Mouse (Mus musculus): ENCODE results near the gene Zfp672. TPM values are rescaled to one million over a fixed set of nuclear protein-coding genes. Genes with fewer than 3 reads are reported as not detected.
A peak's percentile ranks its signal among the peaks of the same experiment; 100 is the strongest.

Zfp672 gene
- polyA plus RNA-seq, 1 experiment from 2014 or later = 33.9 TPM

GRCm38 (mm10) chr11:58353709-58354108, 23.6 kb upstream of the Zfp672 start:
- ATAC-seq (ENCODE audit: low FRiP score, low read depth) = no peak
- H3K4me1 ChIP-seq = no peaks in the 10 kb centered on the region
- 80% methylated on average over 3 of the region's 3 CpGs for WGBS

GRCm38 (mm10) chr11:58352681-58353548, 22.8 kb upstream of the Zfp672 start:
- H3K4me1 ChIP-seq = no peaks in the 10 kb centered on the region
- peaks cover 10% of the 10 kb centered on the region; the same call in 1 of the 2 replicates for H3K36me3 ChIP-seq
- no peak for ATAC-seq (ENCODE audit: low FRiP score, low read depth)
- H3K9me3 ChIP-seq = no peaks in the 10 kb centered on the region
- no peaks in the 10 kb centered on the region for H3K27me3 ChIP-seq
- H3K4me2 ChIP-seq (replicated peaks) = no peak overlapping the region
- H3K27ac ChIP-seq (replicated peaks) = no peak overlapping the region
- no peak overlapping the region for H3K9ac ChIP-seq (replicated peaks)
- no peak overlapping the region for H3K4me3 ChIP-seq
- WGBS = 71% methylated on average over 7 of the region's 7 CpGs

More at GRCm38 (mm10) chr11:58353709-58354108, 23.6 kb upstream of the Zfp672 start:
- Histone ChIP-seq H3K4me2 (replicated peaks) (no peak overlapping the region), H3K9ac (replicated peaks) (no peak overlapping the region), H3K4me3 (no peak overlapping the region), H3K36me3 (peaks cover 9% of the 10 kb centered on the region; the same call in 1 of the 2 replicates), H3K27ac (replicated peaks) (no peak overlapping the region), H3K9me3 (no peaks in the 10 kb centered on the region), H3K27me3 (no peaks in the 10 kb centered on the region)

- no peaks in the 10 kb centered on the region for H3K9me3 ChIP-seq
Observed at GRCm38 (mm10) chr11:58351179-58351578, 21.0 kb upstream of the Zfp672 start.

GRCm38 (mm10) chr11:58350628-58351027, 20.5 kb upstream of the Zfp672 start:
- 71% methylated on average over 4 of the region's 4 CpGs for WGBS
- Histone ChIP-seq H3K9ac (replicated peaks) (no peak overlapping the region), H3K4me3 (no peak overlapping the region), H3K27ac (replicated peaks) (no peak overlapping the region), H3K4me2 (replicated peaks) (no peak overlapping the region), H3K4me1 (no peaks in the 10 kb centered on the region), H3K36me3 (peaks cover 33% of the 10 kb centered on the region), H3K9me3 (no peaks in the 10 kb centered on the region), H3K27me3 (no peaks in the 10 kb centered on the region)
- no peak for ATAC-seq (ENCODE audit: low FRiP score, low read depth)

More at GRCm38 (mm10) chr11:58351179-58351578, 21.0 kb upstream of the Zfp672 start:
- Histone ChIP-seq H3K4me2 (replicated peaks) (no peak overlapping the region), H3K27me3 (no peaks in the 10 kb centered on the region), H3K36me3 (peaks cover 28% of the 10 kb centered on the region), H3K27ac (replicated peaks) (no peak overlapping the region), H3K4me3 (no peak overlapping the region), H3K4me1 (no peaks in the 10 kb centered on the region), H3K9ac (replicated peaks) (no peak overlapping the region)
- WGBS = 87% methylated on average over 5 of the region's 5 CpGs
- ATAC-seq (ENCODE audit: low FRiP score, low read depth) = no peak

- Histone ChIP-seq H3K9me3 (no peaks in the 10 kb centered on the region), H3K9ac (replicated peaks) (no peak overlapping the region), H3K4me3 (no peak overlapping the region), H3K4me1 (no peaks in the 10 kb centered on the region), H3K27ac (replicated peaks) (no peak overlapping the region), H3K4me2 (replicated peaks) (no peak overlapping the region), H3K36me3 (peaks cover 65% of the 10 kb centered on the region), H3K27me3 (no peaks in the 10 kb centered on the region)
- no peak for ATAC-seq (ENCODE audit: low FRiP score, low read depth)
- WGBS = 93% methylated on average over 4 of the region's 4 CpGs
Observed at GRCm38 (mm10) chr11:58346745-58347144, 16.6 kb upstream of the Zfp672 start.

GRCm38 (mm10) chr11:58334746-58335145, 4.6 kb upstream of the Zfp672 start:
- H3K9ac ChIP-seq (replicated peaks) = no peak overlapping the region
- H3K4me2 ChIP-seq (replicated peaks) = no peak overlapping the region
- no peaks in the 10 kb centered on the region for H3K27me3 ChIP-seq
- WGBS = 87% methylated on average over 3 of the region's 3 CpGs
- no peak overlapping the region for H3K4me3 ChIP-seq
- peaks cover 58% of the 10 kb centered on the region for H3K36me3 ChIP-seq
- no peak overlapping the region for H3K27ac ChIP-seq (replicated peaks)
- peaks cover 25% of the 10 kb centered on the region for H3K4me1 ChIP-seq
- ATAC-seq (ENCODE audit: low FRiP score, low read depth) = no peak
- no peaks in the 10 kb centered on the region for H3K9me3 ChIP-seq

GRCm38 (mm10) chr11:58331546-58331945, 1.4 kb upstream of the Zfp672 start:
- H3K4me1 ChIP-seq = peaks cover 33% of the 10 kb centered on the region
- H3K27me3 ChIP-seq = no peaks in the 10 kb centered on the region
- peaks cover 47% of the 10 kb centered on the region for H3K36me3 ChIP-seq
- peak overlapping the region; percentile 85 for H3K9ac ChIP-seq (replicated peaks)
- H3K9me3 ChIP-seq = no peaks in the 10 kb centered on the region
- H3K4me3 ChIP-seq = peak overlapping the region; percentile 89
- H3K27ac ChIP-seq (replicated peaks) = no peak overlapping the region
- ATAC-seq (ENCODE audit: low FRiP score, low read depth) = 0 out of 2 replicates have a peak, but pooled peaks have one; percentile 2
- H3K4me2 ChIP-seq (replicated peaks) = peak overlapping the region; percentile 98
- WGBS = 86% methylated on average over 6 of the region's 6 CpGs

GRCm38 (mm10) chr11:58331149-58331495, 983 bp upstream of the Zfp672 start:
- Histone ChIP-seq H3K9me3 (no peaks in the 10 kb centered on the region), H3K9ac (replicated peaks) (peak overlapping the region; percentile 85), H3K4me2 (replicated peaks) (peak overlapping the region; percentile 98), H3K36me3 (peaks cover 43% of the 10 kb centered on the region), H3K4me3 (peak overlapping the region; percentile 89), H3K27me3 (no peaks in the 10 kb centered on the region), H3K4me1 (peaks cover 33% of the 10 kb centered on the region), H3K27ac (replicated peaks) (no peak overlapping the region; the same call in 1 of the 2 replicates)
- 22% methylated on average over 10 of the region's 10 CpGs for WGBS
- peak; percentile 7; the same call in 1 of the 2 replicates for ATAC-seq (ENCODE audit: low FRiP score, low read depth)

GRCm38 (mm10) chr11:58329906-58330275, 248 bp downstream of the Zfp672 start:
- Histone ChIP-seq H3K9me3 (no peaks in the 10 kb centered on the region), H3K9ac (replicated peaks) (peak overlapping the region; percentile 87), H3K4me1 (peaks cover 33% of the 10 kb centered on the region), H3K27me3 (no peaks in the 10 kb centered on the region), H3K4me3 (peak overlapping the region; percentile 89), H3K4me2 (replicated peaks) (peak overlapping the region; percentile 98), H3K36me3 (peaks cover 40% of the 10 kb centered on the region), H3K27ac (replicated peaks) (peak overlapping the region; percentile 20; the same call in 1 of the 2 replicates)
- under 1% methylated on average over 20 of the region's 21 CpGs for WGBS
- peak; percentile 48 for ATAC-seq (ENCODE audit: low FRiP score, low read depth)

GRCm38 (mm10) chr11:58326781-58327180, 3.4 kb downstream of the Zfp672 start:
- Histone ChIP-seq H3K9me3 (no peaks in the 10 kb centered on the region), H3K4me2 (replicated peaks) (no peak overlapping the region), H3K4me3 (no peak overlapping the region), H3K36me3 (peaks cover 14% of the 10 kb centered on the region), H3K9ac (replicated peaks) (no peak overlapping the region), H3K4me1 (peaks cover 32% of the 10 kb centered on the region), H3K27me3 (no peaks in the 10 kb centered on the region), H3K27ac (replicated peaks) (no peak overlapping the region)
- no peak for ATAC-seq (ENCODE audit: low FRiP score, low read depth)
- 94% methylated on average over 3 of the region's 3 CpGs for WGBS

- H3K27ac ChIP-seq (replicated peaks) = no peak overlapping the region
- no peak for ATAC-seq (ENCODE audit: low FRiP score, low read depth)
- H3K4me2 ChIP-seq (replicated peaks) = no peak overlapping the region
- no peak overlapping the region for H3K4me3 ChIP-seq
- H3K36me3 ChIP-seq = peaks cover 14% of the 10 kb centered on the region
- no peaks in the 10 kb centered on the region for H3K27me3 ChIP-seq
- H3K9ac ChIP-seq (replicated peaks) = no peak overlapping the region
- H3K4me1 ChIP-seq = peaks cover 26% of the 10 kb centered on the region
- no peaks in the 10 kb centered on the region for H3K9me3 ChIP-seq
- 88% methylated on average over 3 of the region's 3 CpGs for WGBS
Observed at GRCm38 (mm10) chr11:58324614-58325229, 5.4 kb downstream of the Zfp672 start.

Measured in midbrain, embryonic 12.5 days (tissue).